Mouse (Mus musculus) hindbrain, embryonic 12.5 days (tissue): ENCODE measurements around the gene Hmg20a. TPM values are rescaled to one million over a fixed set of nuclear protein-coding genes. Genes with fewer than 3 reads are reported as not detected.

Source experiments
- ATAC-seq: fragments of 200-750 bp; cut with Nextera tagmentation; 2 replicates; pipeline ENCODE4 v1.8.0; 2017; ENCODE audit warnings: moderate TSS enrichment; ENCODE audit not compliant: low FRiP score
- H3K27ac ChIP-seq: fragments of 300-500 bp; sonication (generic); 2 replicates; pipeline ENCODE4 v1.5.1; 2016; ENCODE audit warnings: mild to moderate bottlenecking
- H3K27me3 ChIP-seq: fragments of 300-500 bp; sonication (generic); 2 replicates; pipeline ENCODE4 v1.6.1; 2016; ENCODE audit warnings: mild to moderate bottlenecking
- H3K36me3 ChIP-seq: fragments of 300-500 bp; sonication (generic); 2 replicates; pipeline ENCODE4 v1.6.1; 2016; ENCODE audit warnings: mild to moderate bottlenecking
- H3K4me1 ChIP-seq: fragments of 300-500 bp; sonication (generic); 2 replicates; pipeline ENCODE4 v1.6.1; 2016
- H3K4me2 ChIP-seq: fragments of 300-500 bp; sonication (generic); replicated peaks from 2 replicates; pipeline ENCODE4 v1.6.1; 2016; ENCODE audit warnings: mild to moderate bottlenecking
- H3K4me3 ChIP-seq: fragments of 300-500 bp; sonication (generic); 2 replicates; pipeline ENCODE4 v1.5.1; 2016; ENCODE audit warnings: mild to moderate bottlenecking
- H3K9ac ChIP-seq: fragments of 300-500 bp; sonication (generic); 2 replicates; pipeline ENCODE4 v1.6.1; 2016; ENCODE audit warnings: mild to moderate bottlenecking, moderate library complexity
- H3K9me3 ChIP-seq: fragments of 300-500 bp; sonication (generic); replicated peaks from 2 replicates; pipeline ENCODE4 v1.6.1; 2016; ENCODE audit warnings: mild to moderate bottlenecking
- WGBS: fragments of 180-500 bp; shearing (Covaris S2); methylation state at CpG from one replicate; pipeline ENCODE4 v1.1.7; 2016; 5-methylcytosine and 5-hydroxymethylcytosine counted together
- polyA plus RNA-seq: library from polyadenylated mRNA; unstranded; fragments of >200 nt; fragmentation: Nextera tagmentation; extraction: Ambion mirVana; gene quantifications from 2 replicates; pipeline ENCODE4 v1.2.1, GENCODE M21; 2016

The Hmg20a gene
- 83.1 and 86.5 TPM in 2 replicates for polyA plus RNA-seq

DNA sequence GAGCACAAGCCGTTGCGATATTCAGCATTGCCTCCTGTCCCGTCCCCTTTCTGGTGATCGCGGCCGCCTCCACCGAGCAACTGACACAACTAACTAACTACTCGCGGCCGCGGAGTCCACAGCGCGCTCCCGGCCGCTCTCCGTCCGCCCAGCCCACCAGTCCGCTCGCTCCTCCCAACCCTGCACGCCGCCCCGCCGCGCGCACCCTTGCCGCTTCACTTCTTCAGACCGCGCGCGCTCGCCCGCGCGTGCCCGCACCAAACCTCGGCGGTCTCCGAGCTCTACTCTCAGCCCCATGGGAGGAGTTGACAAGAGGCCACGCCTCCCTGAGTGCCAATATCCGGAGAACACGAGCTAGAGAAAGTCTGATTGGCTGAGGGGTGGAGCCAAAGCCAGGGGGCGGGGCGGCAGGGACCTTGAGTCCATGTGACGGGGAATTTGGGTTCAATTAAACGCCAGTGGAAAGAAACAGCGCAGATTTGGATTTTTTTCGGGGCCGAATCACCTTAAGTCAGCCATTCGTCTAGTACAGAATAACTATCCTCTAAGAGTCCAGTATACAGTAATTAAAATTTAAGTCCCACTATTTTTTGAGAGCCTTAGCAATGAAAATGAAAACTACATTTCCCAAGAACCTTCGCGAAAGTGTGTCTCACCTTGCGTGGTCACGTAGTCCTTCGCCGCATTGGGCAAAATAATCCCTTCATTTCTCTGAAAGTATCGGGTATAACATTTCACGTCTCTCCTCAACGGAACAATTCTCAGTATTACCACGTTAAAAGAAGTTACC is at the start of gene Hmg20a, which contains the start of gene Peak1:
Gene Hmg20a, plus strand, starts transcription at position 662 of the 790 bp plus-strand sequence.
Gene Peak1, minus strand, starts transcription at position 120 of the 790 bp plus-strand sequence.
- H3K4me1 ChIP-seq, result peaks cover 27% of the 10 kb centered on the region
- WGBS, result under 1% methylated on average over 59 of the region's 59 CpGs

DNA sequence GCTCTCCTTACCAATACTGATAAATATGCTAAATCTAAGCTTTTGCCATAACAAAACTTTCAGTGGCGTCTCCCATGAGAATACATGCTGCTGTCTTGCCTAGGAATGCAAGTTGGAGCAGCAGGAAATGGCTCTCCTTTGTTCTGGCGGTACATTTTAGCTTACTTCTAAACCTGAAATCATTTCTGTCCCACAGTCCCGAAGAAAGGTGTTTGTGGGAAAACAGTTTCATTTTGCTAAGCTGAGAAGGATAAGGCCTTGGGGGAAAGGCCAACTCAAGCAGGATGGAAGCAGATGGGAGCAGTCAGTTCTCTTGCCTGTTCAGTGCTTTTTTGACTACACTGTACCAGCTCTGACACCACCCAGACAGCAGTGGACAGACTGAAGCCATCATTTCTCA is 49.6 kb upstream of the Hmg20a start:
- no peaks in the 10 kb centered on the region for H3K9me3 ChIP-seq
- no peak for ATAC-seq
- H3K27me3 ChIP-seq, result no peaks in the 10 kb centered on the region
- H3K4me2 ChIP-seq, result no peak overlapping the region
- H3K9ac ChIP-seq, result no peak overlapping the region
- H3K36me3 ChIP-seq, result no peaks in the 10 kb centered on the region
- H3K27ac ChIP-seq, result no peak overlapping the region
- H3K4me3 ChIP-seq, result no peak overlapping the region
- no peaks in the 10 kb centered on the region for H3K4me1 ChIP-seq
- 63% methylated on average over 3 of the region's 3 CpGs for WGBS

More for the DNA sequence above, at the start of gene Hmg20a, which contains the start of gene Peak1:
- peak within 1 kb of the TSS; percentile 78 for H3K4me3 ChIP-seq
- ATAC-seq, result peak; percentile 95
- H3K27me3 ChIP-seq, result no peaks in the 10 kb centered on the region
- H3K4me2 ChIP-seq, result peak within 1 kb of the TSS; percentile 56
- no peaks in the 10 kb centered on the region for H3K36me3 ChIP-seq
- peak within 1 kb of the TSS; percentile 92 for H3K27ac ChIP-seq
- H3K9ac ChIP-seq, result peak within 1 kb of the TSS; percentile 75
- no peaks in the 10 kb centered on the region for H3K9me3 ChIP-seq

DNA sequence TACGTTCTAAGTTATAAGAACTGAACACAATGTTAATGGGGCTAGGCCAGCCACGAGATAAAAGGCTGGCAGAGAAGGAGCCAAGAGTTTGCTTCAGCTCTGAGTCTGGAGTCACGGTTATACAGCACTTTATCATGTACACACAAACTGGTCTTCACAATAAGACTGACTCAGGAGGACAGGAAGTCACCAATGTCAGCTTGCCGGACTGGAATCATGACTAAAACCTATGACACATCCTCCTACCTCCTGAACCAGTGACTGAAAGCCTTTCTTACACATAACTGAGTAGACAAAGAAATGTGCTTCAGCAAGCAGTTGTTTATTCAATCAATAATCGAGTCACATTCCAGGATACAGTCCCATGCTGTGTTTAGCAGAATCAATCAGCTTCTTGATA is 47.7 kb upstream of the Hmg20a start:
- Histone ChIP-seq H3K9me3 (no peaks in the 10 kb centered on the region), H3K4me3 (no peak overlapping the region), H3K4me1 (no peaks in the 10 kb centered on the region), H3K27me3 (no peaks in the 10 kb centered on the region), H3K9ac (no peak overlapping the region), H3K27ac (no peak overlapping the region), H3K4me2 (no peak overlapping the region), H3K36me3 (no peaks in the 10 kb centered on the region)
- WGBS, result 61% methylated on average over 5 of the region's 5 CpGs
- no peak for ATAC-seq

DNA sequence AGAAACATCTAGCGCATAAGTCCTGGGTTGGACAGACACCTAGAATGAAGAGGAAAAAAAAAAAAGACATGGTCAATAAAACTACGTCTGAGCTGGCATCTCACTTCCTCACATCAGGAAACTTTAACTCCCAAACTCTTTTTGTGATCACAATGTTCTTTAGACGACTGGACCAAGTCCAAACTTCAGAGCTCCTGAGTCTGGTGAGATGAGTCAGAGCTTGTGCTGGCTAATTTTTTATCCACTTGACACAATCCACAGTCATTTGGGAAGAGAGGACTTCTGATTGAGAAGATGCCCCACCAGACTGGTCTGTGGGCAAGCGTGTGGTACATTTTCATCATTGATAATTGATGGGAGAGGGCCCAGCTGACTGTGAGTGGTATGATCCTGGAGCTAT is 44.0 kb upstream of the Hmg20a start:
- ATAC-seq, result no peak
- 76% methylated on average over 4 of the region's 4 CpGs for WGBS
- H3K4me2 ChIP-seq, result no peak overlapping the region

GRCm38 (mm10) chr9:56382786-56383185 is 35.6 kb upstream of the Hmg20a start:
- no peak overlapping the region for H3K4me3 ChIP-seq
- no peaks in the 10 kb centered on the region for H3K9me3 ChIP-seq
- WGBS, result 87% methylated on average over 1 of the region's 1 CpGs
- H3K27ac ChIP-seq, result no peak overlapping the region
- no peak overlapping the region for H3K4me2 ChIP-seq
- H3K36me3 ChIP-seq, result no peaks in the 10 kb centered on the region
- H3K9ac ChIP-seq, result no peak overlapping the region
- ATAC-seq, result no peak
- H3K4me1 ChIP-seq, result no peaks in the 10 kb centered on the region
- no peaks in the 10 kb centered on the region for H3K27me3 ChIP-seq

More for the DNA sequence above, 44.0 kb upstream of the Hmg20a start:
- no peak overlapping the region for H3K4me3 ChIP-seq
- H3K27ac ChIP-seq, result no peak overlapping the region
- no peaks in the 10 kb centered on the region for H3K36me3 ChIP-seq
- no peak overlapping the region for H3K9ac ChIP-seq
- H3K9me3 ChIP-seq, result no peaks in the 10 kb centered on the region
- H3K4me1 ChIP-seq, result no peaks in the 10 kb centered on the region
- no peaks in the 10 kb centered on the region for H3K27me3 ChIP-seq

- H3K36me3 ChIP-seq, result no peaks in the 10 kb centered on the region
- no peaks in the 10 kb centered on the region for H3K9me3 ChIP-seq
- WGBS, result 71% methylated on average over 3 of the region's 3 CpGs
- H3K4me2 ChIP-seq, result no peak overlapping the region
- H3K4me3 ChIP-seq, result no peak overlapping the region
- H3K27ac ChIP-seq, result no peak overlapping the region
- no peaks in the 10 kb centered on the region for H3K4me1 ChIP-seq
- H3K9ac ChIP-seq, result no peak overlapping the region
- H3K27me3 ChIP-seq, result no peaks in the 10 kb centered on the region
- no peak for ATAC-seq
Observed at GRCm38 (mm10) chr9:56392857-56393256, 25.6 kb upstream of the Hmg20a start.

DNA sequence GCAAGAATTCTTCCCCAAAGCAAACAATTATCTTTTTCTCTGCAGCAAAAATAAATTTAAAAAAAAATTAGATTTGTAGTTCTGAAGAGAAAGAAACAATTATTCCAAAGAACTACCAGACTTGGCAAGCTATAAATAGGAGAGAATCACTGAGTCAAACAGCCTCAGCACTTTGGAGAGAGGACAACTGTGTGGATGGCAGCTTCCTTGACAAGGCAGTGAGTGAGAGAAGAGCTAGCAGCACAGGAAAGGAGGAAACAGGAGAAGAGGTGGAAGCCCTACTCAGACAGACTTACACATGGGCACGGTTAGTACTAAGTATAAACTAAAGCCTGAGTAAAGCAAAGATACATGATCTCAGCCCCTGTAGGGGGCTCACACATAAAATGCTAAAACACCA is 22.1 kb upstream of the Hmg20a start:
- no peaks in the 10 kb centered on the region for H3K4me1 ChIP-seq
- H3K27ac ChIP-seq, result no peak overlapping the region
- no peaks in the 10 kb centered on the region for H3K27me3 ChIP-seq
- H3K9me3 ChIP-seq, result no peaks in the 10 kb centered on the region
- 55% methylated on average over 1 of the region's 1 CpGs for WGBS
- H3K4me2 ChIP-seq, result no peak overlapping the region
- H3K4me3 ChIP-seq, result no peak overlapping the region
- no peak for ATAC-seq
- no peaks in the 10 kb centered on the region for H3K36me3 ChIP-seq
- no peak overlapping the region for H3K9ac ChIP-seq

GRCm38 (mm10) chr9:56404619-56405018 is 13.8 kb upstream of the Hmg20a start:
- no peak overlapping the region for H3K27ac ChIP-seq
- H3K4me3 ChIP-seq, result no peak overlapping the region
- H3K9ac ChIP-seq, result no peak overlapping the region
- H3K4me1 ChIP-seq, result no peaks in the 10 kb centered on the region
- no peaks in the 10 kb centered on the region for H3K9me3 ChIP-seq
- H3K27me3 ChIP-seq, result no peaks in the 10 kb centered on the region
- no peak overlapping the region for H3K4me2 ChIP-seq
- no peak for ATAC-seq
- WGBS, result 78% methylated on average over 4 of the region's 4 CpGs
- H3K36me3 ChIP-seq, result no peaks in the 10 kb centered on the region

DNA sequence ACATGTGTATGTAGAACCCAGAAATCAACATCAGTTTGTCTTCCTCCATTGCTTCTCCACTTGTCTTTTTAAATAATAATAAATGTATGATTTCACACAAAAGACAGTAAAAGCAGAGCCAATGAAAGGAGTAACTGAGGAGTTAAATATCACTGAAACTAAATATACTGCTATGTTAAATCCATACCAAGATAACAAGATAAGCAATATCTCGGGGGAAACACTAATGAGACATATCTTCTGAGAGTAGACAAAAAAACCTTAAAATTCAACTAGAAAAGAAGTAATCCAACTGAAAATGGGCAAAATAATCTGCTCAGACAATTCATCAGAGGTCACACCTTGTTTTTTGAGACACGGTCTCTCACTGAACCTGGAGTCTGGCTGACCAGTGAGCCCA is 8.5 kb upstream of the Hmg20a start:
- H3K4me3 ChIP-seq, result no peak overlapping the region
- no peaks in the 10 kb centered on the region for H3K4me1 ChIP-seq
- no peak overlapping the region for H3K9ac ChIP-seq
- H3K27ac ChIP-seq, result no peak overlapping the region
- ATAC-seq, result no peak
- no peaks in the 10 kb centered on the region for H3K36me3 ChIP-seq
- no peaks in the 10 kb centered on the region for H3K27me3 ChIP-seq
- no peaks in the 10 kb centered on the region for H3K9me3 ChIP-seq
- H3K4me2 ChIP-seq, result no peak overlapping the region
- 94% methylated on average over 2 of the region's 2 CpGs for WGBS

DNA sequence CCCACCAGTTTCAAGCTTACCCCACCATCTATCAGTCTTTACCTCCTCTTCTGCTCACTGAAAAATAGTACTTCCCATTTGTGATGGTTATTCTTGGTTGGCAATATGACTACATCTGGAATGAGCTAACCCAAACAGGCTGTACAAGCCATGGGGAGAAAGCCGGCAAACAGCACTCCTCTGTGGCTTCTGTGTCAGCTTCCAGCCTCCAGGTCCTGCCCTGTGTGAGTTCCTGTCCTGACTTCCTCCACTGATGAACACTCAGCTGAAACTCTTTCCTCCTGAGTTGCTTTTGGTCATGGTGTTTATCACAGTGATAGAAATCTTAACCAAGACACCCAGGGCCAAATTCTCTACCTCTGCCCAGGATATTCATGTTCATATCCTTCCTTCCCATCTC is 5.7 kb upstream of the Hmg20a start:
- Histone ChIP-seq H3K4me3 (no peak overlapping the region), H3K4me1 (peaks cover 4% of the 10 kb centered on the region), H3K27ac (no peak overlapping the region), H3K4me2 (no peak overlapping the region), H3K9me3 (no peaks in the 10 kb centered on the region), H3K36me3 (no peaks in the 10 kb centered on the region), H3K9ac (no peak overlapping the region), H3K27me3 (no peaks in the 10 kb centered on the region)
- no peak for ATAC-seq
- 64% methylated on average over 1 of the region's 1 CpGs for WGBS

GRCm38 (mm10) chr9:56414322-56414721 is 4.1 kb upstream of the Hmg20a start:
- Histone ChIP-seq H3K4me1 (peaks cover 5% of the 10 kb centered on the region), H3K4me2 (no peak overlapping the region), H3K9me3 (no peaks in the 10 kb centered on the region), H3K27me3 (no peaks in the 10 kb centered on the region), H3K27ac (no peak overlapping the region), H3K36me3 (no peaks in the 10 kb centered on the region), H3K9ac (no peak overlapping the region), H3K4me3 (no peak overlapping the region)
- no peak for ATAC-seq

- no peak overlapping the region for H3K4me3 ChIP-seq
Observed at GRCm38 (mm10) chr9:56415393-56415792, 3.0 kb upstream of the Hmg20a start.

More at GRCm38 (mm10) chr9:56415393-56415792, 3.0 kb upstream of the Hmg20a start:
- H3K36me3 ChIP-seq, result no peaks in the 10 kb centered on the region
- no peaks in the 10 kb centered on the region for H3K27me3 ChIP-seq
- H3K9ac ChIP-seq, result no peak overlapping the region
- H3K27ac ChIP-seq, result no peak overlapping the region
- no peaks in the 10 kb centered on the region for H3K9me3 ChIP-seq
- peaks cover 13% of the 10 kb centered on the region for H3K4me1 ChIP-seq
- WGBS, result 89% methylated on average over 1 of the region's 1 CpGs
- no peak for ATAC-seq
- no peak overlapping the region for H3K4me2 ChIP-seq
